Mouse (Mus musculus): ENCODE measurements around the gene Ing3.
A peak's percentile ranks its signal among the peaks of the same experiment; 100 is the strongest.

Gene Ing3

DNA sequence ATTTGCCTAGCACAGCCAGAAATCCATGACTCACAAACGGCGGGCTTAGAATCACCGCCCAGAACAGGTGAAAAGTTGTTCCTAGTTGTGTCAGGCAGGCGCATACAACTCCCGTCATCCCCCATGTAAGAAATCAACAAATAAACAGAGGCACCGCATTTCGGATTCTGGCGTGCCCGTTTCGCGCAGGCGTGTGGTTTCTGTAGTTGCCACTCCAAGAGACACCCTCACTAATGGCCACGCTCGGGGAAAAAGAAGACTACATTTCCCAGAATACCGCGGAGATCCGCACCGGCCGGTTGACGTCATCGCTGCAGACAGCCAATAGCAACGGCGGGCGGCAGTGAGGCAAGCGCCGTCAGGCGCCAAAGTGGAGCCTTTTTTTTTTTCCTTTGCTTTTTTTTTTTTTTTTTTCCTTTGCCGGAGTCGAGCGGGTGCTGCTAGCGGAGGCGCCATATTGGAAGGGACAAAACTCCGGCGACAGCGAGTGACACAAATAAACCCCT, at the start of gene Ing3:
Gene Ing3, plus strand, starts transcription at position 346 of the 506 bp plus-strand sequence.
- Histone ChIP-seq H3K36me3 (ENCODE audit: insufficient read depth, low read length) (peaks cover 23% of the 10 kb centered on the region), H3K4me3 (replicated peaks; ENCODE audit: low read length) (peak within 1 kb of the TSS; percentile 90), H3K9me3 (ENCODE audit: low read length) (peaks cover 5% of the 10 kb centered on the region), H3K27me3 (ENCODE audit: insufficient read depth, low read length) (no peaks in the 10 kb centered on the region), H3K4me1 (replicated peaks; ENCODE audit: low read depth, low read length) (peaks cover 14% of the 10 kb centered on the region)
- TF ChIP-seq POU5F1 (IDR thresholded peaks at IDR 0.05; ENCODE audit: borderline replicate concordance, low read length): no peak
- no peak for TF ChIP-seq NANOG (IDR thresholded peaks at IDR 0.05; ENCODE audit: borderline replicate concordance, low read length)
- TF ChIP-seq CTCF (conservative IDR thresholded peaks at IDR 0.05; ENCODE audit: low read length): no peak

- no peaks in the 10 kb centered on the region for H3K36me3 ChIP-seq (ENCODE audit: insufficient read depth, low read length)
- H3K4me3 ChIP-seq (replicated peaks; ENCODE audit: low read length): no peak overlapping the region
- H3K27me3 ChIP-seq (ENCODE audit: insufficient read depth, low read length): no peaks in the 10 kb centered on the region
- H3K4me1 ChIP-seq (replicated peaks; ENCODE audit: low read depth, low read length): no peaks in the 10 kb centered on the region
- no peaks in the 10 kb centered on the region for H3K9me3 ChIP-seq (ENCODE audit: low read length)
- TF ChIP-seq POU5F1 (IDR thresholded peaks at IDR 0.05; ENCODE audit: borderline replicate concordance, low read length): no peak
- TF ChIP-seq NANOG (IDR thresholded peaks at IDR 0.05; ENCODE audit: borderline replicate concordance, low read length): no peak
- no peak for TF ChIP-seq CTCF (conservative IDR thresholded peaks at IDR 0.05; ENCODE audit: low read length)
Observed at GRCm38 (mm10) chr6:21909720-21910119, 39.7 kb upstream of the Ing3 start.

- no peaks in the 10 kb centered on the region for H3K9me3 ChIP-seq (ENCODE audit: low read length)
- no peak for TF ChIP-seq CTCF (conservative IDR thresholded peaks at IDR 0.05; ENCODE audit: low read length)
- no peak for TF ChIP-seq NANOG (IDR thresholded peaks at IDR 0.05; ENCODE audit: borderline replicate concordance, low read length)
- no peak for TF ChIP-seq POU5F1 (IDR thresholded peaks at IDR 0.05; ENCODE audit: borderline replicate concordance, low read length)
Observed at GRCm38 (mm10) chr6:21910804-21911203, 38.6 kb upstream of the Ing3 start.

GRCm38 (mm10) chr6:21916591-21916990, 32.8 kb upstream of the Ing3 start:
- no peaks in the 10 kb centered on the region for H3K36me3 ChIP-seq (ENCODE audit: insufficient read depth, low read length)
- no peaks in the 10 kb centered on the region for H3K4me1 ChIP-seq (replicated peaks; ENCODE audit: low read depth, low read length)

More at GRCm38 (mm10) chr6:21910804-21911203, 38.6 kb upstream of the Ing3 start:
- no peaks in the 10 kb centered on the region for H3K4me1 ChIP-seq (replicated peaks; ENCODE audit: low read depth, low read length)
- no peaks in the 10 kb centered on the region for H3K36me3 ChIP-seq (ENCODE audit: insufficient read depth, low read length)
- no peaks in the 10 kb centered on the region for H3K27me3 ChIP-seq (ENCODE audit: insufficient read depth, low read length)
- no peak overlapping the region for H3K4me3 ChIP-seq (replicated peaks; ENCODE audit: low read length)

GRCm38 (mm10) chr6:21924150-21924549, 25.2 kb upstream of the Ing3 start:
- Histone ChIP-seq H3K4me3 (replicated peaks; ENCODE audit: low read length) (no peak overlapping the region), H3K4me1 (replicated peaks; ENCODE audit: low read depth, low read length) (no peaks in the 10 kb centered on the region), H3K9me3 (ENCODE audit: low read length) (no peaks in the 10 kb centered on the region), H3K27me3 (ENCODE audit: insufficient read depth, low read length) (no peaks in the 10 kb centered on the region), H3K36me3 (ENCODE audit: insufficient read depth, low read length) (no peaks in the 10 kb centered on the region)
- TF ChIP-seq CTCF (conservative IDR thresholded peaks at IDR 0.05; ENCODE audit: low read length): peak; percentile 15; the same call in 1 of the 2 replicates
- no peak for TF ChIP-seq NANOG (IDR thresholded peaks at IDR 0.05; ENCODE audit: borderline replicate concordance, low read length)

More at GRCm38 (mm10) chr6:21916591-21916990, 32.8 kb upstream of the Ing3 start:
- TF ChIP-seq POU5F1 (IDR thresholded peaks at IDR 0.05; ENCODE audit: borderline replicate concordance, low read length) (no peak), NANOG (IDR thresholded peaks at IDR 0.05; ENCODE audit: borderline replicate concordance, low read length) (no peak), CTCF (conservative IDR thresholded peaks at IDR 0.05; ENCODE audit: low read length) (no peak)
- no peak overlapping the region for H3K4me3 ChIP-seq (replicated peaks; ENCODE audit: low read length)
- H3K27me3 ChIP-seq (ENCODE audit: insufficient read depth, low read length): no peaks in the 10 kb centered on the region
- no peaks in the 10 kb centered on the region for H3K9me3 ChIP-seq (ENCODE audit: low read length)

- TF ChIP-seq NANOG (IDR thresholded peaks at IDR 0.05; ENCODE audit: borderline replicate concordance, low read length): no peak
- no peak for TF ChIP-seq POU5F1 (IDR thresholded peaks at IDR 0.05; ENCODE audit: borderline replicate concordance, low read length)
- TF ChIP-seq CTCF (conservative IDR thresholded peaks at IDR 0.05; ENCODE audit: low read length): no peak
Observed at GRCm38 (mm10) chr6:21937981-21938635, 11.3 kb upstream of the Ing3 start.

DNA sequence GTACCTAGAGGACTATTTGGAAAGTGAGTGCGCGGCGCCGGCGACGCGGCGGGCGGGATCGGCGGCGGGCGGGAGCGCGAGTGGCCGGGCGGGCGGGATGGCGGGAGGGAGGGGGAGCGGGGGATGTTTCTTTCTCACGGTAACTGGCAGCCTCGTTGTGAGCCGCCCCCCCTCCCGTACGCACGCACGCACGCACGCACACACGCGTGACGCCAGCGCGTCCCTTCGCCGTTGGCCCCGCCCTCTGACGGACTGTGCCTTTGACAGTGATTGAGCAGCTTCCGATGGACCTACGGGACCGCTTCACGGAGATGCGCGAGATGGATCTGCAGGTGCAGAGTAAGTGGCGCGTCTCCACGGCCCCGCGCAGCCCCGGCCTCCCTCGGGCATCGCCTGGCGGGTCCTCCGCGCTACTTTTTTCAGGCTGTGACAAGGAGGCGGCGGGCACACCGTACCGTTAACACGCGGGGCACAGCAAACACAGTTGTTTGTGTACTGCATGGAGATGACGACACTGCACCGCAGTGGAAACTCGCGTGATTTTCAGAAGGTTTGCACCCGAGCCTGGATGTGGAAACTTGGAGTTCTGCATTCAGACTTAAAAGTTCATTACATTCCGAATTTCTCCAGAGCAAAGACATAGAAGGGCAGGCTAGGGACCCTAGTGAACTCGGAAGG, 539 bp downstream of the Ing3 start:
- H3K36me3 ChIP-seq (ENCODE audit: insufficient read depth, low read length): peaks cover 28% of the 10 kb centered on the region
- peaks cover 14% of the 10 kb centered on the region for H3K4me1 ChIP-seq (replicated peaks; ENCODE audit: low read depth, low read length)
- H3K27me3 ChIP-seq (ENCODE audit: insufficient read depth, low read length): no peaks in the 10 kb centered on the region
- peak overlapping the region; percentile 90 for H3K4me3 ChIP-seq (replicated peaks; ENCODE audit: low read length)
- H3K9me3 ChIP-seq (ENCODE audit: low read length): peaks cover 4% of the 10 kb centered on the region; the same call in 1 of the 2 replicates
- TF ChIP-seq CTCF (conservative IDR thresholded peaks at IDR 0.05; ENCODE audit: low read length) (no peak), POU5F1 (IDR thresholded peaks at IDR 0.05; ENCODE audit: borderline replicate concordance, low read length) (no peak), NANOG (IDR thresholded peaks at IDR 0.05; ENCODE audit: borderline replicate concordance, low read length) (no peak)

More at GRCm38 (mm10) chr6:21937981-21938635, 11.3 kb upstream of the Ing3 start:
- H3K4me3 ChIP-seq (replicated peaks; ENCODE audit: low read length): no peak overlapping the region
- H3K4me1 ChIP-seq (replicated peaks; ENCODE audit: low read depth, low read length): no peaks in the 10 kb centered on the region
- no peaks in the 10 kb centered on the region for H3K36me3 ChIP-seq (ENCODE audit: insufficient read depth, low read length)
- H3K9me3 ChIP-seq (ENCODE audit: low read length): no peaks in the 10 kb centered on the region
- H3K27me3 ChIP-seq (ENCODE audit: insufficient read depth, low read length): no peaks in the 10 kb centered on the region

- H3K4me3 ChIP-seq (replicated peaks; ENCODE audit: low read length): peak overlapping the region; percentile 90
- peaks cover 36% of the 10 kb centered on the region for H3K36me3 ChIP-seq (ENCODE audit: insufficient read depth, low read length)
- TF ChIP-seq POU5F1 (IDR thresholded peaks at IDR 0.05; ENCODE audit: borderline replicate concordance, low read length) (no peak), CTCF (conservative IDR thresholded peaks at IDR 0.05; ENCODE audit: low read length) (no peak), NANOG (IDR thresholded peaks at IDR 0.05; ENCODE audit: borderline replicate concordance, low read length) (no peak)
Observed at GRCm38 (mm10) chr6:21950676-21951075, 1.3 kb downstream of the Ing3 start.

More at GRCm38 (mm10) chr6:21950676-21951075, 1.3 kb downstream of the Ing3 start:
- H3K4me1 ChIP-seq (replicated peaks; ENCODE audit: low read depth, low read length): peaks cover 14% of the 10 kb centered on the region
- H3K9me3 ChIP-seq (ENCODE audit: low read length): no peaks in the 10 kb centered on the region
- H3K27me3 ChIP-seq (ENCODE audit: insufficient read depth, low read length): no peaks in the 10 kb centered on the region
